Mouse (Mus musculus): Measurements from ENCODE around the gene Maml3. TPM values are rescaled to one million over a fixed set of nuclear protein-coding genes. Genes with fewer than 3 reads are reported as not detected.
A peak's percentile ranks its signal among the peaks of the same experiment; 100 is the strongest.

The Maml3 gene
- total RNA-seq, 2 experiments from 2014 or later: 6.5 to 7.3 TPM

DNA sequence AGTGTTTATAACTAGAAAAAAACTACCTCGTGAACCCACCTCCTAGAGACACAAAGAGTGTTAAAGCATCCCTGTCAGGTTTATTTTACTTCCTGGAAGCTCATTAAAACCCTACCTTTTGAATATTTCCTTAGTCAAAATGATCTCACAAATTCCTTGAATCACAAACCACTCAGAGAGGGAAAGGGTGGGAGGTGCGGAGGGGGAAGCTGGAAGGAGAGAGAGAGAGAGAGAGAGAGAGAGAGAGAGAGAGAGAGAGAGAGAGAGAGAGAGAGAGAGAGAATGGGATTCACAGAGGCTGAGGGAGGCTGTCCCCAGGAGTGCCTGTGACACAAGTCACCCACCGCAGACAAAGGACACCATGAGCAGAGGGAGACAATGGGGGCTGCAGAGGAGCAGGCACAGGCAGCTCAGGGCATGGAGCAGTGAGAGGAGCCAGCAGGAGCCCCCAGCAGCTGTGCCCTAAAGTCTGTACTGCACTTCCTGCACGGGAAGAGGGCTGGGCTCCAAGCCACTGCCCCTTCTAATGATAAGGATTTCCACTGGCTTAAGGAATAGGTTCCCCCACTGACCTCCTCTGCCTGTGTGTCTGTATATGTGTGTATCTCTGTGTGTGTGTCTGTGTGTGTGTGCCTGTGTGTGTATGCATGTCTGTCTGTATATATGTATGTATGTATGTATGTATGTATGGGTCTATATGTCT, 140.8 kb downstream of the Maml3 start:
- no peak for DNase-seq (ENCODE audit: low spot score in 2 of 2)

GRCm38 (mm10) chr3:51963151-51963791, 141.6 kb downstream of the Maml3 start:
- DNase-seq (ENCODE audit: low spot score in 2 of 2): no peak

GRCm38 (mm10) chr3:51958751-51959150, 146.1 kb downstream of the Maml3 start:
- DNase-seq (ENCODE audit: low spot score in 2 of 2): no peak

- no peak for DNase-seq (ENCODE audit: low spot score in 2 of 2)
Measured at GRCm38 (mm10) chr3:51954441-51954840, 150.4 kb downstream of the Maml3 start.

DNA sequence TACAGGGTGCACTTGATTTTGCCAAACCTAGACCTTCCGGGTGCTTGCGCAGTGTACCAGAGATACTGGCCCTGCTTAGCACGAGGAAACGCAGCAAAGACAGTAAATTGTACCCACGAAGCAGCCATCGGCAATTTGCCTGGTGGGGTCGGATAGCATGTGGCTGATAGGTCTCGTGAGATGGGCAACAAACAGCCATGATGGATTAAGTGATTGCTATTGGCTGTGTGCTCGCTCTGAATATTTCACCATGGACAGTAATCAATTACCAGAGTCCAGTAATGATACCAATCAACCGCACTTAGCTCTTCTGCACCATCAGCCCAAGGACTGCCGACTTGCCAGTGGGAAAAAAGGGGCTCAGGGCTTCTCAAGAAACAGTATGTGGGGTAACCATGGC, 150.9 kb downstream of the Maml3 start:
- no peak for DNase-seq (ENCODE audit: low spot score in 2 of 2)

DNA sequence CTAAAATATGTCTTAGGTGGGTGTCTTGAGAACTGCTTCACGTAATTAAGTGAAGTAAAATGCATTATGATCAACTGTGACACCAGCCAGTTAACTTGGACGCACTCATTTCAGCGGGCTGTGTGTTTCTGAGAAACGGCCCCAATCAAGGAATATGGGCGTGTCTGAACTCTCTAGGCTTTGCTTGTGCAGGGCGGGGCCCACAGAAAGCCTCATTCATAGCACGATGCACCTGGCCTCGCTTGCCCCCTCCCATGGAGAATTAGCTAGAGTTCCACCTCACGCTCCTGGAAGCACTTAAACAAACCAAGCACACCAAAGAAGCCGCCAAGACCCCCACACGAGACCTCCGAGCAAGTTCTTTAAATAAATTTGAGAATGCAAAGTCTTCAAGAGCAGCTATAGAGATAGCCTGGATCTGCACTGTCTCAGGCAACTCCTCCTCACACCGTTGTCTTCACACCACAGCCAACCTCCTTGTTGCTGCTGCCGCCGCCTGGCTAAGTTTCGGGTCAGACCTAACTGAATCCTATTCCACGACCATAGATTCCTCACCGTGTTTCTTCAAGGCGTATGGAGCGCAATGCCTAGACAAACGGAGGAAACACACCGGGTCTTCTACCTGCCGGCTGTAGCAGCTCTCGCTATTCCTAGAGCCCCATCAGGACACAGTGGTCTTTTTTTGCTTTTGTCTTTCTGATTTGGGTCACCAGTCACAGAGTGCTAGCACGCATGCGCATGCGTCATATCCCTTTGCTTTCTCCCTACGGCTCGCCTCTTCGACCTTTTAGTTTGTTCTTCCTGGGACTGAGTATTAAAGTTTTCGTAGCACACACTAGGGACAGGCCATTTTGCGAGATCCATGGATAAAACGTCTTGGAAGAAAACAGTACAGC, 151.9 kb downstream of the Maml3 start:
- DNase-seq (ENCODE audit: low spot score in 2 of 2): no peak

DNA sequence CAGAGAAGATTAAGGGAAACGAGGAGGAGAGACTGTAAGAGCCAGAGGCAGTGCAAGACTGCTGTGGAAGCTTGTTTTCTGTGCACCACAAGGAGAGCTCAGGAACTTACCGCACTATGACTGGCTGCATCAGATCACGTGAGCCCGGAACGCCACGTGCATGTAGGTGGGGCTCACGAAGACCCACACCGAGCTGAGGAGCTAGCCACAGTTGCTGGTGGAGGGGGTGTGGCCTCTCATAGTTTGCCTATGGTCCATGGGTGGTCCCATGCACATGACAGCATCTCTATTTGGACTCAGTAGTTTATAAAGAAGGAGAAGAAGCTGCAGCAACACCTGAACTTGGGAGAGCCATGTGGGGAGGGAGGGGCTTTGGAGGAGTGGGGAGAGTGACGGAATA, 152.6 kb downstream of the Maml3 start:
- DNase-seq (ENCODE audit: low spot score in 2 of 2): no peak

DNA sequence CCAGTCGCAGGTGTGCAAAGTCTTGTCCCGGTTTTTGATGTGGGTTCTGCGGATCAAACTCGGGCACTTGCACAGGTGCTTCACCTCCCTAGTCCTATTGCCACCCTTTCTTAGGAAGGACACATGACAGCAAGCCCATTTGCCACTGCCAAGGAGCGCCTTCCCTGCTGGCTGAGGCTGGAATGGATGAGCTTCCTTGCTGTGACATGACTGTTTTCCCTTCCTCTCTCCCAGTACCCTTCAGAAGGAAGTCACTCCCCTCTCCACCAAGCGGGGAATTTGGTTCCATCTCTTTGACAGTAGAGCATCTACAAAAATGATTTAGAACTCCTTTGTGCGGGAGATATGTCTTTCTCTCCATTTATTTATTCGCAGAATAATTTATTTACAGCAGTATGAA, 155.2 kb downstream of the Maml3 start:
- no peak for DNase-seq (ENCODE audit: low spot score in 2 of 2)

GRCm38 (mm10) chr3:51947168-51947567, 157.7 kb downstream of the Maml3 start:
- DNase-seq (ENCODE audit: low spot score in 2 of 2): no peak

DNA sequence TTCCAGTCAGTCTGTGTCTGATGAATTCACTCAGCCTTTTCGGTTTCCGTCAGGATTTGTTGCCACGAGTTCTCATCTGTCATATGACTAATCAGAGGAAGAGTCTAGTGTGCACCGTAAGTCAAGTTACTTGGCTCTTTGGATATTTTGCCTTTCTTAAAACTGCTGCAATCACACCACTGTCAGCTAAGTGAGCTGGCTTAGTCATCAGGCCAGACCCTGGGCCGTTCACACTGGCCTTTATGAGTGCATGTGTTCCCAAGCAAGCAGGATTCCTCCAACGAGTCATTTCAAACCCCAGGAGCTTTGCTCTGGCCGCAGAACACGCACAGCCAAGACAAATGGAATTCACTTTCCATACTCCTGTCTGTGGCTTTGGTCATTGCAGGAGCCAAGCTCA, 161.2 kb downstream of the Maml3 start:
- DNase-seq (ENCODE audit: low spot score in 2 of 2): peak in 1 of 2 experiments; percentile 27

DNA sequence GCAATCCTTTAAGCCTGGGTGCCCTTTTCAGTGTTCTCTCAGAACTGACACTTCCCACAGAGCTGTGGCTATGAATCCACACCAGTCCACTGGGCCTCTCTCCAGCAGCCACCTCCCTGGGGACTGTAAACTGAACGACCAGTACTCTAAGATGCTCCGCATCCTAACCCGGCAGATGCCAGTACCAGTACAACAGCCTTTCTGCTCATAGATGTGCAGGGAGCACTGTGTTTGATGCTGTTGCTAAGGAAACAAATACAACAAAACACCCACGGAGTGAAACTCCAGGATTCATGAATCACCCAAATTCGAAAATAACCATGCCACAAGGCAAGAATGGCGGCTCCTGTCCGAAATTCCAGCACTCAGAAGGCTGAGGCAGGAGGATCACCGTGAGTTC, 163.1 kb downstream of the Maml3 start:
- peak in 1 of 2 experiments; percentile 14 for DNase-seq (ENCODE audit: low spot score in 2 of 2)

DNA sequence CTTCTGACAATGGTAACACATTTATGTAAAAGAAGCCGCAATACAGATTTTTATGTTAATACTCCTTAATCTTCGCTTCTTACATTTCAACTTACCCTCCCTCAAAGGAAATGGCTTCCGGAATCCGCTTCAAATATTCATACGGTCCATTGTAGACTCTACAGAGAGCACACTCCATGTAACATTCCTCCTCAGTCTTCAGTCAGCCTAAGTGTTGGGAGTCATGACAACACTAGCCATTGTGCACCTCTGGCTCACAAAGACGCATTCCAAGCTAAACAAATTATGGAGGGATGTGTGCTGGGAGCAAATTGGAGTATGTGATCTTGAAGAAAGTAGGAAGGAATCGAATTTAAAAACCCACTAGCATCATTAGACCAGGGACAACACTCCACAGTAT, 165.0 kb downstream of the Maml3 start:
- DNase-seq (ENCODE audit: low spot score in 2 of 2): no peak

DNA sequence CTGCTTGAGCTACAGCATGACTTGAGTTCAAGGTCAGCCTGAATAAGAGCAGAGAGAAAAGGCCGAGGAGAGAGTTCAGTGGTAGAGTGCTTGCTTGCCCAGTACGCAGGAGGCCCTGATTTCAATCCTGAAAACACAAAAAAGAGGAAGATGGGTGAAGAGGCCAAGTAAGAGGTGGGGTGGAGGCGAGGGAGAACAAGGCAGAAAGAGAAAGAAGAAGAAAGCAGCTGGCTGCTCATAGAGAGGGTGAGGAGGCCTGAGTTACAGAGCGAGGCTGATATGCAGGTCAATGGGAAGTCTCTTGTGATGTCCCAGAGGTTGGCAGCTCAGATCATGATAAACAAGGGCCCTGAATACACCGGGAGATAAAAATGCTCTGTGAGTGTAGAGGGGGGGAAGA, 165.8 kb downstream of the Maml3 start:
- no peak for DNase-seq (ENCODE audit: low spot score in 2 of 2)

- DNase-seq (ENCODE audit: low spot score in 2 of 2): no peak
Measured at GRCm38 (mm10) chr3:51937176-51937575, 167.7 kb downstream of the Maml3 start.

DNA sequence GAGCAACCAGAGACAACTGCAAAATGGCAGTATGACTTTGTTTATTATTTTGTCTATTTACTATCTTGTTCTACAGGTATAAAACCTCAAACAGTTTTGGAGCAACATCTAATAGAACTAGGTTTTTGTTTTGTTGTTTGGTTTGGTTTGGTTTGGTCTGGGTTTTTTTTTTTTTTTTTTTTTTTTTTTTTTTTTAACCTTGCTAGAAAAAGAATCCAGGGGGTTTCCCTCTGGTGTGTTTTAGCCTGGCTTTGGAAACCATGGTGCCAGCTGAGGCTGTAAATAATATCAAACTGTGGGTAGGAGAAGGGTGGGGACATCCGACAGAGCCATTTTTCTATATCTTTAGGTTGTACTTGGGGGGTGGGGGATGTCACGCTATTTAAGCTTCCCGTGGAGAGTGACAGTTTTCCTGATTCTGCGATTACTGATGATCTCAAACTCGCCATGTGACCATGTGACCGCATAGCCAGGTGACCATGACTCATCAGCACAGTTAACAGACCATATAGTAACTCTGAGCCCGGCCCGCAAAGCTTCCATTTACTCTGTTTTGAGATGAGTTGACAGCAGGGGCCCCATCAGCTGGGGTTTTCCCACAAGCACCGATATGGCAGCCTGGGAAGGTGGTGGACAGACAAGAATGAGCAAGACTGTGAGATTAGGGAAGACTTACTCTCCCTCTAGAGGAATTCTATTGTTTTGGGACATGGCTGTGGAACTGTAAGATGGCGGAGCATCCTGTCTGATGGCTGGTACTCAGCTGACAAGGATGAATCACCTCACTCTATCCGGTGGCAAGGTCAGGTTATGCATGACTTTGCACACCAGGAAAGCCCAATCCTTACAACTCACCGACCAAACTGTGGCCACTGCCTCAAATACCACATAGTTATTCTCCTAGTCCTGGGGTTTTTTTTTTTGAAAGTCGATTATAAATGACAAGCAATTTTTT, 170.1 kb downstream of the Maml3 start:
- DNase-seq (ENCODE audit: low spot score in 2 of 2): no peak

DNA sequence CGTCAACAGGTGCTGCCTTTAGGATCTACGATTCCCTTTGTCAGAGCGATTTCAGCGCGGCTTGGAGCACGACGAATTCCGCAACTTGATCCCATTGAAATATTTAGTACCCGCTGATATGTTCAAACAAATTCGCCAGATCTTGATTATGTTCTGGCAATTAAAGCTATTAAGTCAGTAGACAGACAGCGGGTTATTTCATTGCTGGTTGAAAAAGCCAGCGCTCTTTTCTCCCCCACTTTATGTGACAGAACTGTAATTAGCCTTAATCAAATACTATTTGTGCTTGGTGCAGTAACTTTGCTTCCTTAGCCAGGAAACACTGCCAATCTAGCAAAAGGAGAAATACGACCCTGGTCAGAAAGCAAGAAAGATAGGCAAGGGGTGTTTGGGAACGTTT, 176.7 kb downstream of the Maml3 start:
- DNase-seq (ENCODE audit: low spot score in 2 of 2): no peak

GRCm38 (mm10) chr3:51927591-51927990, 177.3 kb downstream of the Maml3 start:
- DNase-seq (ENCODE audit: low spot score in 2 of 2): no peak

- DNase-seq (ENCODE audit: low spot score in 2 of 2): no peak
Measured at GRCm38 (mm10) chr3:51927043-51927442, 177.8 kb downstream of the Maml3 start.

- DNase-seq (ENCODE audit: low spot score in 2 of 2): no peak
Measured at GRCm38 (mm10) chr3:51925758-51926157, 179.1 kb downstream of the Maml3 start.

DNA sequence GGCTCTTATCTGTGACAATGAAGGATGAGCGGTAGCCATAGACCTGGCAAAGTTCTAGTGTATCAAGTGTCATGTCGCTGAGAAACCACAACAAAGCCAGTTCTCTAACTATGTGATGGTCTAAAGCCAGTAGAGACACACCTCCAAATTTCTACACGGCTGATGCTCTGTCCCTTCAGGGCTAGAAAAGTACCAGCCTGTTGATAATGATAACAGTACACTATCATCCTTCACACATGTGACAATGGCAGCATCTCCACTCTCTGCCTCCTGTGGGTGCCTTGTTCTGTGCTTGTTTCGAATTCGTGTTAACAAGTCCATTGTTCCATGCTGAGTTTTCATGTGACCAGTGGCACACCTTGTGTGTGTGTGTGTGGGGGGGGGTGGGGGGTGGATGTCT, 180.2 kb downstream of the Maml3 start:
- DNase-seq (ENCODE audit: low spot score in 2 of 2): no peak

DNA sequence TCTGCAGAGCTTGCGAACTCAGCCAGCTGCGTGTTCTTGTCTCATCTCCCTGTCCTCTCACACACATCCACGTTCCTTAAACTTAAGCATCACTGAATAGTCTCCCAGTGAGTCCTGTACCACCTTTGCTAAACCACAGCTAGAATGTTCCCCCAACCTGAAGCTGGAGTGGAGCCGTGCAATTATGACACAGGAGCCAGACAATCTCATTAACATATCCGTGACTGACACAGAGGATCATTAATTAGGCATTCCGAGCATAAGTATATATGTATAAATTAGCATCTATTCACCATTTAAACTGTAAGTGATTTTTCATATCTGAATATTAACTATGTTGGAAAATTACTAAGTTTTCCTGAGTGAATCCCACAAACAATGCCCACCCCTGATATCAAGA, 181.1 kb downstream of the Maml3 start:
- no peak for DNase-seq (ENCODE audit: low spot score in 2 of 2)

All from gastrocnemius, postnatal 4 days (tissue).